Mouse (Mus musculus): Measurements from ENCODE around the gene Cebpa.

Cebpa gene

DNA sequence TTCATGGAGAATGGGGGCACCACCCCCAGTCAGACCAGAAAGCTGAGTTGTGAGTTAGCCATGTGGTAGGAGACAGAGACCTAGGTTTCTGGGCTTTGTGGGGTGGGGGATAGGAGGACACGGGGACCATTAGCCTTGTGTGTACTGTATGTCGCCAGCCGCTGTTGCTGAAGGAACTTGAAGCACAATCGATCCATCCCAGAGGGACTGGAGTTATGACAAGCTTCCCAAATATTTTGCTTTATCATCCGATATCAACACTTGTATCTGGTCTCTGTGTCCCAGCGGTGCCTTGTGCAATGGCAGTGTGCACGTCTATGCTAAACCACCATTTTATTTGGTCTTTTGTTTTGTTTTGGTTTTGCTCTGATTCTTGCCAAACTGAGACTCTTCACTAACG, 2.1 kb downstream of the Cebpa start:
- DNase-seq, result no peak

DNA sequence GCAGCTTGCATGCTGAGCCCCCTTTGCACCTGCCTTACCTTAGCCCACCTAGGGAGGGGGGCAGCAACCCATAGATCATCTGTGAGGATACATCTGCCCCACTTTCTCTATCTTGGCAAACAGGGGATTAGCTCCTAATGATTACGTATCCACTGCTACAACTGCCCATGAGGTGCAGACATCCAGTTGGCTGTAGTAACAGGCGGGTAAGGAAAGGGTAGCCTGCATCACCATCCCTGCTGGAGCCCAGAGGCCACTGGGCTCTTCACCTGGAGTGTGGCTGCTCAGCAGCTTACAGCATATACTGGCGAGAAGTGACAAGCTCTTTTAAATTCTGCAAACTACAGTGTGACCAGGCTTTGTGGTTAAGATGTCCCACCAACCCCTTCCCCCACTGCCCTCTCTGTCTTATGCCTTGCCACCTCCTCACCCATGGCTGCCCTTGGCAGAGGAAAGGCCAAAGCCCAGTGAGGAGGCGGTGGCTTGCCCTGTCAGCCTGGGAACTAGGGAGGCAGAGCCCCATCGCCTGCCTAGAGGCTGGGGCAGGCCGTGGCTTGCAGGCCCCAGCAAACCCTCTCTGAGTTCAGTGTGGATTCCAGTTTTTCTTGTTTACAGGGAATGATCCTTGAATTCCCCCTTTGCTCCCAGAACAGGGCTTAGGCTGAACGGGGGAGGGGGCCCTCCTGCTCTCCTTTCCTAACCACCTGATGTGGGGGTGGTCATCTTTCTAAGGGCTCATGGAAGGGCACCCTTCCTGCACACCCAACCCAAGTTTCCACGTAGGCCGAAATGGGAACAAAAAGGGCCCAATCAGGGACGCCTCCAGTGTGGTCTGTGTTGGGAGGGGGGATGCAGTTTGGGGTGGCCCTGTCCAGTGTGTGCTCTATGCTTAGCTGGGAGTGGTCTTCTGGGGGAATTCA, 3.6 kb downstream of the Cebpa start:
- DNase-seq, result no peak

DNA sequence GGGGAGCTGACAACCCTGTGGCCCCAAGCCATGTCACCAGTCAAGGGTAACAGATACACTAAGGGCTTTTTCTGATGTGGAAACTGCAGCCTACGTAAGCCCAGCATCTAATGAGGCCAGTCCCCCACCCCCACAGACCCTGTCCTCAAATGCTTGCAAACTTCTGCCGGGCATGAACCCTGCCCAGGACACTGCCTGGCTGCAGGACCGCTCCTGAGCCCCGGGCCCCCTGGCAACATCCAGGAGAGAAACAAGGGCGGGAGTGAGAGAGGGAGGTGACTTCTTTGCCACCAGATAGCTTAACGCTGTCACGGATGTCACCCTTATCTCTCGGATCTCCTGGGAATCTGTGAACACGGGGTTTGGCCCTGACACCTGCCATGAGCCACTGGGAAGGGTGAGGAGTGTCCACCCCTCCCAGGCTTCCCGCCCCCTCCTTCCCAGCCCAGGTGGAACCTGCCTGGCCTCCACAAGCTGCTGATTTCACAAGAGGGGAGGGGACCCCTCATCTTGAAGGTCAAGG, 4.4 kb downstream of the Cebpa start:
- DNase-seq, result no peak

DNA sequence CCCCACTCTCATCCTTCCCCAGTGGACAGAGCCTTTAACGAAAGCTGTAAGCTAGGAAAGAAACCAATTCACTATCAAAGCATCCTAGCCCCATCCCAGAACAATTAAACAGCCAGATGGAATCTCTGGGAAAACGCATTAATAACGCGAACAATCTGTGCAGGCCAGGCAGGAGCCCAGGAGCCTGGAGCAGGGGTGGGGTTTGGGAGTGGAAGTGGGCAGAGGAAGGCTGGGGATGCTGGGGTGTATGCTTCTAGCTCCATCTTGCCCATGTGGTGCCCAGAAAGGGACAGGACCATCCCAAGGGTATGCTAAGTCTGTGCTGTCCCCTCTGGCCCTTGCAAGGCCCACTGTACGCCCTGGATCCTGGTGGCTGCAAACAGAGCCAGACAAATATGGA, 5.1 kb downstream of the Cebpa start:
- no peak for DNase-seq

DNA sequence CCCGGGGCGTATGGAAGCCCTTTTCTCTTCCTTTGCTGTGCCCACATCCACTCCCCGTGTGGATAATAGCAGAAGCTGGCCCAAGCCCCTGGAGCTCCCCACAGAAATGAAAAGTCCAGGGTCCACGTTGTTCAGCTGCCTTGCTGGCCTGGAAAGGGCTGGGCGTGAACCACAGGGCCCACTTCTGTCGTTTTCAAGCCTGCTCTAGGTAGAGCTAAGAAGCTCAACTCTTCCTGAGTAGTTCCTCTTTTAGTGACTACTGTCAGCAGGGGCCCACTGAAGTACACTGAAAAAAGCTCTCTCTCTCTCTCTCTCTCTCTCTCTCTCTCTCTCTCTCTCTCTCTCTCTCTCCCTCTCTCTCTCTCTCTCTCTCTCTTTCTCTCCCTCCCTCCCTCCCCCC, 5.7 kb downstream of the Cebpa start:
- DNase-seq, result no peak

DNA sequence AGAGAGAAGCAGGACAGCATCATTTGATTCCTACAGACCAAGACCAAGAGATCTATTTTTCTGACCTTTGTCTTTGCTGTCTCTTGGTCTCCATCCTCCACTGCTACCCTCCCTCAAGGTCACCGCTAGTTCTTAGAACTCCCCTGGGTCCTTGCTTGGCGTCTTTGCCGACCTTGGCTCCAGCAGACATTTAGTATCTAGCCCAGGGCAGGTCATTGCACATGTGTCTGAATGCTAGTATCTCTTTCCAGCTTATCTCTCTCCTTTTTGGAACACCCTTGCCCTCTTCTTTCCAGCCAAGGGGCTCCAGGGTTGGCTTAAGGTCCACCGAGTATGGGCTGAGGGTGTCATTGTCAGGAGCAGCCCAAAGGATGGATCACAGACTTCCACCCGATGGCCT, 6.9 kb downstream of the Cebpa start:
- DNase-seq, result no peak

DNA sequence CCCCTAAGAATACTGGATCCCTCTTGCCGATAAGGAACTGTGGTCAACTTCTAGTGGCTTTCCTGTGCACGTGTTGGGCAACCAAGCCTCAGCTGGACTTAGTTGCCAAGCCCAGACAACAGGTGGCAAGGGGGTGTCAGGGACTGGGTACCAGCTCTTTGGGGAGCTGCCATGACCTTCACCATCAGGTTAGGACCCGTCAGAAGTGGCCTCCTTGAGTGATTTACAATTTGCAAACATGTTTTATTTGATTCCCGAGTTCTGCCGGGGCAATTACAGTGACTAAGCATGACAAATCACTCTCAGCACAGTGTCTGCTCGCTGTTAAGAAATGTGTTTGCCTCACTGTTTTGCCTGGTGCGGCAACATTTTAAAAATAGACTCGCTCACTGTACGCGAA, 7.9 kb downstream of the Cebpa start:
- DNase-seq, result no peak

DNA sequence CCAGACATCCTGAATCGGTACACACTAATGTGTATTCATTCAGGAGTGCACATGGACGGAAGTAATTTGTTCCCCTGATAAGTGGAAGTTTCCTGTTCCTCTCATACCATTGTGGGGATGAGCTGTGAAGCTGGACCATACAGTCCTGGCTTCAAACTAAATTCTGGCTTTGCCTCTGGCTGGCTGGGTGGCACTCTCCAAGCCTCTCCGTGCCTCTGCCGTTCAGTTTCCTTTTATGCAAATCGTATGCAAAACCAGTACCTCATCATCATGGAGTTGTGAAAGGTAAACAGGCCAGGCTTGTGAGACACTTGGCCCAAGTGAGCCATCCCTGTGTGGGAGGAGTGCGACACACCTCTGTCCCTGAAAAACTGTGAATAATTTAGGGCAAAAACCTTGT, 8.6 kb downstream of the Cebpa start:
- DNase-seq, result no peak

DNA sequence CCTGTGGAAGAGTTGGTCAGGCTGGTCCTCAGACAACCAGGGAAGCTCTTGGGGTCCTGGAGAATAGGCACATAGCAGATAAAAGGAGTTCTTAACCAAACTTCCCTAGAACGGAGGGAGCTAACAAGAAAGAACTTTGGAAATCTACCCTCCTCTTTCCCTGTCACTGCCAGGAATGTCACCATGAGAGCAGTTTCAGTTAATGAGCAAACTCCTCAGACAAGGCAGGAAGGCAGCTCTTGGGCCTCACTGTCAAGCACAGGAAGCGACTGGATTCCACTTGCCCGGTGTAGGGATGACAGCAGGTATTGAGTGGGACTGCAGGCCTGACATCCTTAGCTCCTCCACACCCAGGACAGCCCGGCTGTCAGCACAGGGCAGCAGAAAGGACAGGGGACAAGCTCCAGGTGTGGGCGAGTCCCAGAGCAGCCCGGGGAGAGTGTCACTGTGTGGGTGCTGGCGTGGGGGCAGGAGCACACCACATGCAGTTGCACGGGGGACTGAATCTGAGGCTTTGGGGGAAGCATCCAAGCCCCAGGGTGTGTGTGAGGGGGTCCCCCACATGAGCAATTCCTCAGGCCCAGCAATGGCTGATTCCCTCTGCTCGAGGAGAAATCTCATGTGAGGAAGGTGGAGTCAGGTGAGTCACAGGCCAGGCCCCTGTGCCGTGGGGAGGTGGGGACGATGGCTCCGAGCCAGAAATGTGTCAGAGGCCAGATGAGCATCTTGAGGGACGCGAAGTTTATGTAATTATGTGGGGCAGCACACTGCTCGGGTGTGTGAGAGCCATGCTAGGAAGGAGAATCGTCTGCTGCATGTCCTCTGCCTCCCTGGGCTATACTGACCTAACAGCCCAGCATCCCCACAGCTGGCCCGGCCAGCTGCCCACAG, 9.8 kb downstream of the Cebpa start:
- no peak for DNase-seq

DNA sequence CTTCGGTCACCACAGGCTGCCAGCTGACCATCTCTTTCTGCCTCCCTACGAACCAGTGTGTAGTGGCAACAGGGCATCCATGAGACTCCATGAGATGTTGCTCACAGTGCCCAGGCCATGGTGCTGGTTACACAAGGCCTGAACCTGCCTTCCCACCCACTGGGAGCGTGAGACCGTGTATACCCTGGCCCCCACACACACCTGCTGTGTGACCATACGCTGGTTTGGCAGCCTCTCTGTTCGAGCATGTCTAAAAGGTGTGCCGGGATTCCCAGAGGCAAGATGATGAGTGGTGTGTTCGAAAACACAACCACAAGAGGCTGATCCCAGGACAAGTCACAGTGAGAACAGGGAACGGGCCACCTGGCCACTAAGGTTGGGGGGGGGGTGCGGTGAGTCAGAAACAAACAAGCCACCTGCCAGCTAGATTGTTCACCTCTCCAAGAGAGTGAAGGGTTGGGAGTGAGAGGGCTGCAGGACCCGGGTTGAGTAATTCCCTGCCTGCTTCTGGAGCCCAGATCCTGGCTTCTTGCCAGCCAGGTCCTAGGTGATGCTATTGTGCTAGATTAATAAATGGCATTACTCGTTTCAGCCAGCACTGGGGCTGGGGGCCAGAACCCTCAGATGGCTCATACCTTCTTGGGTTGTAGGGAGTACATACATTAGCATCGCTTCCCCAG, 11.1 kb downstream of the Cebpa start:
- DNase-seq, result peak; percentile 63 to 69

DNA sequence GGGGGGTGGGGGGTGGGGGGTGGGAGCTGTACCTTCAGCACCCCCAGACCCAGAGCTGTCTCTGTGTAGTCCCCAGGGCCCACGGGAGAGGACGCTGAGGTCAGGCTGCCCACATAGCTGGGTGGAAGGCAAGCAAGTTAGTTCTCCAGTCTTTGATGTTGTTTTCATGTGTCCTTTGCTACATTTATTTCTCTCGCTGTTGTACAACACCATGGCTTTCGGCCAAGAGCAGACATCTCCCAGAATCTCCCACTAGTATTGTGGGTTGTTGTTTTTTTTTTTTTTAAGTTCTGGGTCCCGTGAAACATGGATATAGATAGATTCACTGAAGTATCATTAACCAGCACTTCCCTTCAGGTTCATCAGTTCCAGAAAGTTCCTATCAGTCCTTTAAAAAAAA, 11.8 kb downstream of the Cebpa start:
- no peak for DNase-seq

DNA sequence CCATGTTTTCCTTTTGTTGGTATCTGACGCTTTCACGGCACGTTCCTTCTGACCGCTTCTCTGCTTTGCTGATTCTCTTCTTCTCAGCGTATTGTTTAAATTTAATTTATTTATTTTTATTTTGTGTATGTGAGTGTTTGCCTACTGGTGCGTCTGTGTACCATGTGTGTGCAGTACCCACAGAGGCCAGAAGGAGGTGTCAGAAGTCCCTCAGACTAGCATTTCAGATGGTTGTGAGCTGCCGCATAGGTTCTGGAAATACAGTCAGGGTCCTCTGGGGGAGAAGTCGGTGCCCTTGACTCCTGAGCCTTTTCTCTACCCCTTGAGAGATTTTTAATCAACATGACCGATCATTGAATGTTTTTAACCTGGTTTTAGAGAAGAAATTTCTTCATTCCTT, 12.5 kb downstream of the Cebpa start:
- DNase-seq, result no peak

DNA sequence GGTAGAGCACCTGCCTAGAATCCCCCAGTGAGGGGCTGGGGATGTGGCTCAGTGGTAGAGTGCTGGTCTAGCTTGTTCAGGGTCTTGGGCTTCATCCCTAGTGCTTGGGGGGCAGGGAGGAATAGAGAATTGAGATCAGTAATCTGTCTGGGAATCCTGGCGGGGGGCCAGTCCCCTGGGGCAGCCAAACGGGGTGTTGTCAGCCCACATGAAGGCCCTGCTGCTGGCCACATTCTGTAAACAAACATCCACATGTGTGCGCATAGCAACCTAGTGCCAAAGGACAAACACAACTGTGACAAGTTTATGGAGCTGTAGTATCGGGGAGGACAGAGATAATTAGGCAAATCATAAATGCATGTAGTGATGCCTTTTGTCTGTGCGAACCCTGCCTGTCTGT, 15.5 kb downstream of the Cebpa start:
- no peak for DNase-seq

DNA sequence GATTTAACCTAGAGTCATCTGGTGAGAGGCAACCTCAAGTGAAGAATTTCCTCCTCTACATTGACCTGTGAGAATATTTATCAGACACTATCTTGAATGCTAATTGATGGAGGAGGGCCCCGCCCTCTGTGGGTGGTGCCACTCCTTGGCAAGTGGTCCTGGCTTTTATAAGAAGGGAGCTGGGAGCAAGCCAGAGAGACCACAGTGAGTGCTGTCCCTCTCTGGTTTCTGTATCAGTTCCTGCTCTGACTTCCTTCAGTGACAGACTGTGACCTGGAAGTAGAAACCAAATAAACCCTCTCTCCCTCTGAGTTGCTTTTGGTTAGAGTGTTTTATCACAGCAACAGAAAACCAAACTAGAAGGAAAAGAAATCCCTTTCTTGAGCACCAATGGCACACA, 18.4 kb downstream of the Cebpa start:
- no peak for DNase-seq

DNA sequence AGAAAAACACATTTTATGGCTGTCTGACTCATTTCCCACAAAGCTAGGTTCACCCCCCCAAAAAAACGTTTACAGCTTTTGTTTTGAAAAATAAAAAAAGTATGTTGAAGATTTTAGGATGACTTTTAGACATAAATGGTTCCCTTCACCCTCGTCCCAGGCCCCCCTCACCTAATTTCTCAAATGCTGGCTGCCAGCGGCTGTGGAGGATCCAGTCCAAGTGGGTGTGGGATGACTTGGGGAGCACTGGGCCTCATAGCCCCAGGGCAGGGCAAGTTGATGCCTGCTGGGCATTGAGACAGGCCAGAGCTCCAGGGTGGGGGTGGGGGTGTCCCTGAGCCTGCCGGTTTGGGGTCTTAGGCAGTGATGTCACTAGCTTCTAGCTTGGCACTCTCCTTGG, 19.4 kb downstream of the Cebpa start:
- no peak for DNase-seq

DNA sequence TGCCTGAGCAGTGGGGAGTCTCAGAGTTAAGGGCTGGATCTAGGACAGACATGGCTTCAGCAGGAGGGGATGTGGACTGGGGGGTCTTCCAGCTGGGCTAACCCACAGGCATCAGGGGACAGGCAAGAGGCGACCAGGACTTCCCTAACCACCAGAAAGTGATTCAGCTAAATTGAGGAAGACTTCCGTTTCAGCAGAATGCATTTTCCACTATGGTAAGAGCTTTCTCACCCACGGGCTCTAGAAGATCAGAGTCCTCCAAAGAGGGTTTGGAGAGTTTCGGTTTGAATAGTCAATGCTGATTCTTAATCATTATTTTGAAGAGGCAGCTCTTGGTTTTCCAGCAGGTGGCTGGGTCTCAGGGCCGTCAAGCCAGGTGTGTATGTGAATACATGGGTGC, 20.8 kb downstream of the Cebpa start:
- DNase-seq, result no peak

DNA sequence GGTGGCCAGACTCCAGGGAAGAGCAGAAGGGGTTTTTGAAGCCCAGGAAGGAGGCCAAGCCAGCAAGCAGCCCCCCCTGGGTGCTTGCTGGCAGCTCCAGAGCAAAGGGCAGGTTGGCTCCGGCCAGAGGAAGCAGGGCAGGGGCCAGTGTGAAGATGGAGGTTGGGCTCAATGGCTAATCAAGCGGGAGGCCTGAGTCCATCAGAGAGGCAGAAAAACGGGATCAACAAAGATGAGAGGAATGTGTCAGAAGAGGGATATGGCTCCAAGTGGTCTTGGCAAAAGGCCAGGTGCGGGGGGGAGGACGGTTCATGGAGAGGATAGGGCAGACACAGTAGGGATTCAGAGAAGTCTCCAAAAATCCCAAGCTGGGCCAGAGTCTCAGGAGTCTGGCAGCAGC, 22.4 kb downstream of the Cebpa start:
- DNase-seq, result peak in 1 of 2 experiments; percentile 16

DNA sequence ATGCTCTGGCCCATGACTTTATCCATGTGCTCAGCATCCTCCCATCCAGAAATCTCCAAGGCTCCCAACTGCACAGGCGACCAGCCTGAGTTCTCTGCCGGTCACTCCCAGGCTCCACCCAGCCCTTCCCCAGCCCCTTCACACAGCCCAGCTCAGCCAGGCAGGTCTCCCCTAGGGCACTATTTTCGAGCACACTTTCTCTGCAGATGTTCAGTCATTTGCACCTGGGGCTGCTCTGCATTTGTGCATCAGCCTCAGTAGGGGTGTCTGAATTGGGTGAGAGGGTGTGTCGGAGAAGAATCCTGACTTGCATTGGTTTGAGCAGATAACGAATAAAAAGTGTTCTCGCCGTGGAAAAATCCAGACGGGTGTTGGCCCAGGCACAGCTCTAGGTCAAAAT, 23.4 kb downstream of the Cebpa start:
- DNase-seq, result no peak

DNA sequence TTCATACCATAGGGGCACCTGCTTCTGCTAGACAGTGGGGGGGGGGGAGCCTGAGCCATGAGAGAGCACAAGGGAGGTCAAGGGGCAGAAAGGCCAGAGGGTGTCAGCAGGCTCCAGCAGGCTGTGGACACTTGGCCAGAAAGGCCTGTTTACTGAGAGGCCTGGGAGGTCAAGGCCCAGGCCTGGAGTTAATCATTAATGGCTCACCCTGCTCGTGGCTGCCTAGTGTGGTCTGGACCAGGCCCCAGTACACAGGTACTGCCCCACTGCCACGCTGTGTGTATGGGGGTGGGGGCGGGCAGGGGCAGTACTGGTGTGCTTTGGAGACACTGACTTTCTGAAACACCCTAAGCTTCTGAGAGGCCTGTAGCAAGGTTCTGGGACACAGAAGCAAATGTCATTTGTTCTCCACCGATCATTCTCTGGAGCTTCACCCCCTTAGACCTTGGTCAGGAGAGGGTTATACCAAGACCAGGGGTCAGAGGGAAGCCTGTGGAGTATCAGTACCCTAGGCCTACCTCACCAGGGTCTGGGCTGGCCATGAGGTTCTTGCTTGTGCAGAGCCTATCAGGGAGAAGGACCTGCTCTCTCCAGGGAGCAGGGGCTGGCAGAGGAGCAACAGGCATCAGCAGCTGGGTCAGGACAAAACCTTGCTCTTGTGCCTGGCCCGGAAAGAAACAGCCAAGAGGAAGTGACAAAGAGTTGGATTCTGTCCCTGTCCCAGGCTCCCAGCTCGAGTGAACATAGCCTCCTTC, 24.9 kb downstream of the Cebpa start:
- DNase-seq, result no peak

DNA sequence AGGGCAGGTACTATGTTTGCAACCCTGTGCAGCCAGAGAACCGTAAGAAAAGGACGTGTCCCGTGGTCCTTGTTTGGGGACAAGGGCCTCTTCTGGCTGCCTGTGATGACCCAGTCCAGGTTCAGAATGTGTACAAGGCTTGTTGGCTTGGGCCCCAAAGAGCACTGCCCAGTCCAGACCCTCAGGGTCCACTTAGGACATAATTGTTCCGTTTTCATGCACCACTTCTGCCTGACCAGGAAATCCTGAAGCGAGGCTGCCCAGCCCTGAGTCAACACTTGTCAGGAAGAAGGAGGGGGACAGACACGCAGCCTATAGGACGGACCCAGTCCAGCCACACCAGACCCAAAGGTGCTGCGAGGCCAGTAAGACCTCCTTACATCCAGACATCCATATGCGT, 26.0 kb downstream of the Cebpa start:
- DNase-seq, result no peak

DNA sequence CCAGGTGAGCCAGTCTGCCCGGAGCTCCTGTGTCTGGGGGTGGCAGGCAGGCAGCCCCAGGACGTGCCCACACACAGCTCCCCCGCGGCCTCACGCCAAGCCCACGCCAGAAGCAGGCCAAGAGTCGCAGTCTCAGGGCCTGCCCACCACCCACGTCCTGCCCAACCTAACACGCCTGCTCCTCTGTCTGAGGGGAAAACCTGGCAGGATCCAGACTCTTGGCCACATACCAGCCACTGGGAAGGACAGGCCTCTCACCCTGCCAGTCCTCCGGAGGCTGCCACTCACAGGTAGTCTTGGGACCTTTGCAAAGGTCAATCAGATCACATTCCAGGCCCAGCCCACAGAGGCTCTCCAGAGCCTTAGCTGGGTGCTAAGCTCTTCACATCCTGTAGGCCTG, 27.2 kb downstream of the Cebpa start:
- DNase-seq, result no peak

Measured in cerebellum, postnatal 36 days (tissue).